Mouse (Mus musculus): ENCODE data around the gene Map3k15.

Gene Map3k15

GRCm38 (mm10) chrX:159988002-159988960 lies at the start of gene Map3k15:
TSS of gene Map3k15 (plus strand) at chrX:159988433.
- peak; percentile 69 to 88 for DNase-seq

GRCm38 (mm10) chrX:159942569-159942968 lies 45.7 kb upstream of the Map3k15 start:
- no peak for DNase-seq

- no peak for DNase-seq
Measured at GRCm38 (mm10) chrX:159943586-159943985, 44.6 kb upstream of the Map3k15 start.

GRCm38 (mm10) chrX:159953546-159954429 lies 34.4 kb upstream of the Map3k15 start:
- no peak for DNase-seq

GRCm38 (mm10) chrX:159954430-159954779 lies 33.8 kb upstream of the Map3k15 start:
- no peak for DNase-seq

- DNase-seq: no peak
Measured at GRCm38 (mm10) chrX:159955433-159955832, 32.8 kb upstream of the Map3k15 start.

- DNase-seq: no peak
Measured at GRCm38 (mm10) chrX:159961385-159961784, 26.8 kb upstream of the Map3k15 start.

GRCm38 (mm10) chrX:159963273-159963672 lies 25.0 kb upstream of the Map3k15 start:
- DNase-seq: peak in 1 of 2 experiments; percentile 76

- no peak for DNase-seq
Measured at GRCm38 (mm10) chrX:159963925-159964324, 24.3 kb upstream of the Map3k15 start.

- peak; percentile 8 to 42 for DNase-seq
Measured at GRCm38 (mm10) chrX:159969025-159969424, 19.2 kb upstream of the Map3k15 start.

- DNase-seq: peak; percentile 14 to 62
Measured at GRCm38 (mm10) chrX:159971091-159971779, 17.0 kb upstream of the Map3k15 start.

GRCm38 (mm10) chrX:159973730-159974129 lies 14.5 kb upstream of the Map3k15 start:
- peak in 1 of 2 experiments; percentile 21 for DNase-seq

- no peak for DNase-seq
Measured at GRCm38 (mm10) chrX:159976243-159976642, 12.0 kb upstream of the Map3k15 start.

- DNase-seq: no peak
Measured at GRCm38 (mm10) chrX:159995808-159996207, 7.6 kb downstream of the Map3k15 start.

GRCm38 (mm10) chrX:160053306-160053705 lies 65.1 kb downstream of the Map3k15 start:
- peak; percentile 16 to 57 for DNase-seq

- DNase-seq: peak; percentile 18 to 49
Measured at GRCm38 (mm10) chrX:160054643-160055042, 66.4 kb downstream of the Map3k15 start.

GRCm38 (mm10) chrX:160091973-160092372 lies 103.7 kb downstream of the Map3k15 start:
- DNase-seq: no peak

- no peak for DNase-seq
Measured at GRCm38 (mm10) chrX:160107817-160108216, 119.6 kb downstream of the Map3k15 start.

- DNase-seq: no peak
Measured at GRCm38 (mm10) chrX:160113777-160114176, 125.5 kb downstream of the Map3k15 start.

- DNase-seq: no peak
Measured at GRCm38 (mm10) chrX:160116074-160116473, 127.8 kb downstream of the Map3k15 start.

- peak; percentile 48 to 55 for DNase-seq
Measured at GRCm38 (mm10) chrX:160116658-160117057, 128.4 kb downstream of the Map3k15 start.

GRCm38 (mm10) chrX:160134136-160134843 lies 146.1 kb downstream of the Map3k15 start:
- no peak for DNase-seq

Data from kidney, postnatal 25 days (tissue).